Mouse (Mus musculus) heart, postnatal 0 days (tissue): Measurements from ENCODE around the gene Klhdc4.

Source experiments
- CTCF ChIP-seq: IDR thresholded peaks from 2 replicates; pipeline ENCODE4 v1.5.1; 2016; ENCODE audit warnings: antibody characterized with exemption, control low read depth, low read depth
- EP300 ChIP-seq: IDR thresholded peaks from 2 replicates; pipeline ENCODE4 v1.6.1; 2016; ENCODE audit warnings: antibody characterized with exemption, low read depth

GRCm38 (mm10) chr8:121861276-121861675, 31.9 kb upstream of the Klhdc4 start:
- TF ChIP-seq EP300 (no peak), CTCF (no peak)
